Mouse (Mus musculus): ENCODE results near the gene Gm3625. TPM values are rescaled to one million over a fixed set of nuclear protein-coding genes. Genes with fewer than 3 reads are reported as not detected.
"Not testable (repeated sequence)": the region's sequence is repeated elsewhere in the genome, so short reads cannot be mapped to it uniquely, and the experiment has no call there.

The Gm3625 gene
- polyA plus RNA-seq, 1 experiment, result not detected

- Histone ChIP-seq H3K27me3 (ENCODE audit: control insufficient read depth, insufficient read depth, low read length) (no peaks in the 10 kb centered on the region), H3K36me3 (ENCODE audit: control insufficient read depth, insufficient read depth, low read length) (no peaks in the 10 kb centered on the region), H3K27ac (ENCODE audit: insufficient read depth, low read depth, low read length) (no peak overlapping the region), H3K4me3 (ENCODE audit: low read depth, low read length) (no peak overlapping the region), H3K4me1 (ENCODE audit: control insufficient read depth, insufficient read depth, insufficient read length, low read length) (no peaks in the 10 kb centered on the region)
- no peak for TF ChIP-seq POLR2A (IDR thresholded peaks at IDR 0.05; ENCODE audit: low read depth, low read length)
- no peak for TF ChIP-seq CTCF (IDR thresholded peaks at IDR 0.05; ENCODE audit: extremely low read depth, insufficient read length, insufficient replicate concordance, low read depth, low read length)
- 84% methylated on average over 3 of the region's 3 CpGs for WGBS
These were observed 35.3 kb downstream of the Gm3625 start for GRCm38 (mm10) chr12:4557436-4557835.

GRCm38 (mm10) chr12:4556891-4557290 is 35.8 kb downstream of the Gm3625 start:
- Histone ChIP-seq H3K27me3 (ENCODE audit: control insufficient read depth, insufficient read depth, low read length) (no peaks in the 10 kb centered on the region), H3K4me1 (ENCODE audit: control insufficient read depth, insufficient read depth, insufficient read length, low read length) (peaks cover 2% of the 10 kb centered on the region; the same call in 1 of the 2 replicates), H3K27ac (ENCODE audit: insufficient read depth, low read depth, low read length) (no peak overlapping the region), H3K4me3 (ENCODE audit: low read depth, low read length) (no peak overlapping the region), H3K36me3 (ENCODE audit: control insufficient read depth, insufficient read depth, low read length) (no peaks in the 10 kb centered on the region)
- 62% methylated on average over 9 of the region's 9 CpGs for WGBS
- no peak for TF ChIP-seq CTCF (IDR thresholded peaks at IDR 0.05; ENCODE audit: extremely low read depth, insufficient read length, insufficient replicate concordance, low read depth, low read length)
- TF ChIP-seq POLR2A (IDR thresholded peaks at IDR 0.05; ENCODE audit: low read depth, low read length), result no peak

DNA sequence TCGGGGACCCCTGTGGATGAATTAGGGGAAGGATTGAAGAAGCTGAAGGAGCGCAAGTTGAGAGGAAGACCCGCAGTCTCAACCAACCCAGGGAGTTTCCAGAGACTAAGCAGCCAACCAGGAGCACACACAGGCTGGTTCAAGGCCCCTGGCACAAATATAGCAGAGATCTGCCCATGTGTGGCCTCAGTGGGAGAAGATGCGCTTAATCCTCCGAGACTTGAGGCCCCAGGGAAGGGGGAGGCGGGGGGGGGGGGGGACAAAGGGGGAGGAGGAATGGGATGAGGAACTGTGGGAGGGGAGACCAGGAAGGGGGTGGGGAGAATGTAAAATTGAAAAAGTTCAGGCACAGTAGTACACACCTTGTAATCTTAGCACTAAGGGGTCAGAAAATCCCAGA is 37.3 kb downstream of the Gm3625 start:
- 88% methylated on average over 6 of the region's 6 CpGs for WGBS
- Histone ChIP-seq H3K36me3 (ENCODE audit: control insufficient read depth, insufficient read depth, low read length) (no peaks in the 10 kb centered on the region), H3K27ac (ENCODE audit: insufficient read depth, low read depth, low read length) (no peak overlapping the region), H3K27me3 (ENCODE audit: control insufficient read depth, insufficient read depth, low read length) (no peaks in the 10 kb centered on the region), H3K4me1 (ENCODE audit: control insufficient read depth, insufficient read depth, insufficient read length, low read length) (peaks cover 3% of the 10 kb centered on the region; the same call in 1 of the 2 replicates), H3K4me3 (ENCODE audit: low read depth, low read length) (no peak overlapping the region)
- no peak for TF ChIP-seq POLR2A (IDR thresholded peaks at IDR 0.05; ENCODE audit: low read depth, low read length)
- TF ChIP-seq CTCF (IDR thresholded peaks at IDR 0.05; ENCODE audit: extremely low read depth, insufficient read length, insufficient replicate concordance, low read depth, low read length), result no peak

- H3K36me3 ChIP-seq (ENCODE audit: control insufficient read depth, insufficient read depth, low read length); H3K4me3 ChIP-seq (ENCODE audit: low read depth, low read length); H3K4me1 ChIP-seq (ENCODE audit: control insufficient read depth, insufficient read depth, insufficient read length, low read length); H3K27me3 ChIP-seq (ENCODE audit: control insufficient read depth, insufficient read depth, low read length); H3K27ac ChIP-seq (ENCODE audit: insufficient read depth, low read depth, low read length): not testable (repeated sequence)
- 77% methylated on average over 3 of the region's 3 CpGs for WGBS
These were observed 39.0 kb downstream of the Gm3625 start for GRCm38 (mm10) chr12:4553704-4554103.

DNA sequence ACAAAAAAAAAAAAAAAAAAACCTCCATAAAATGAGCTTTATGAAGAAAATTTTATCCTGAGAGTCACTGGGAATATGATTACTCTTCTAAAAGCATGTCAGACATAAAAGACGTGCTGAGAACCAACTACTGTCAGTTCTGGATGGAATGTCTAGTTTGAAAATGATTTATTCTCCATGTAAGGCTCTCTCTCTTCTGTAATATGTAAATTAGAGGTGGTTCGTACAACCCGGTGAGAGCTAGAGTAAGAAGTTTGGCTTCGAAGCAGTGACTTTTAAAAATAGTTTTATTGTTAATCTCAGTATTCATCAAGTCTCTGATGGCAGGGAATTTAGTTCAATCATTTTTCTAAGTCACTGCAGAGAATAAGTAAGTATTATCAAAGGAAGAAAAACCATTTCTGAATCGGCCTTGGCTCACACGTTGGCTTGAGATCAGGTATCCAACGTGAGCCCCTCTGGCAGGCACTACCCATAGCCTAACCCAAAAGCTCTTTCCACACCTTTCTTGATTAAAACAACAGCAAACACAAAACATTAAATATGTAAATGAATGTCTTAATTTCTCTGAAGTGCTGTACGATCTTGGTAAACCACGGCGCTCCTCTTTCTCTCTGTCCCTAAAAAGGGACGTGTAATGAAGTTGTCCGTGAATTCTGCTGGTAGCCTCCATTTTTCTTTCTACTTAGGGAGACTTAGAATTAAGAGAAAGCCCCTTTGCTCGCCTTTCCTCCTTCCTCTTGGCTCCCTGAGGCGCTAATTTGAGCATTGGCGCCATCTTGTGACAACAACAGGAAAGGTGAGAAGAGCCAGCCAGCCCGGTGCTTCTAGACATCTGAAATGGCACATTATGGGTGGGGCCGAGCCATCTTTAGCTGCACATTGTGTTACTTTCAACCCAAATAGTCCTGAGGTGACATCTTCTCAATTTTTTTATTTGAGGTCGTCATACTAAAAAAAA is 44.4 kb downstream of the Gm3625 start:
- Histone ChIP-seq H3K4me3 (ENCODE audit: low read depth, low read length) (no peak overlapping the region), H3K27ac (ENCODE audit: insufficient read depth, low read depth, low read length) (no peak overlapping the region), H3K4me1 (ENCODE audit: control insufficient read depth, insufficient read depth, insufficient read length, low read length) (peaks cover 3% of the 10 kb centered on the region; the same call in 1 of the 2 replicates), H3K36me3 (ENCODE audit: control insufficient read depth, insufficient read depth, low read length) (no peaks in the 10 kb centered on the region), H3K27me3 (ENCODE audit: control insufficient read depth, insufficient read depth, low read length) (no peaks in the 10 kb centered on the region)
- no peak for TF ChIP-seq POLR2A (IDR thresholded peaks at IDR 0.05; ENCODE audit: low read depth, low read length)
- TF ChIP-seq CTCF (IDR thresholded peaks at IDR 0.05; ENCODE audit: extremely low read depth, insufficient read length, insufficient replicate concordance, low read depth, low read length), result peak; percentile 81; the same call in 1 of the 2 replicates
- WGBS, result 23% methylated on average over 18 of the region's 18 CpGs

- no peak for TF ChIP-seq POLR2A (IDR thresholded peaks at IDR 0.05; ENCODE audit: low read depth, low read length)
- H3K36me3 ChIP-seq (ENCODE audit: control insufficient read depth, insufficient read depth, low read length), result no peaks in the 10 kb centered on the region
- no peak overlapping the region for H3K27ac ChIP-seq (ENCODE audit: insufficient read depth, low read depth, low read length)
- no peaks in the 10 kb centered on the region for H3K27me3 ChIP-seq (ENCODE audit: control insufficient read depth, insufficient read depth, low read length)
- H3K4me3 ChIP-seq (ENCODE audit: low read depth, low read length), result no peak overlapping the region
- 80% methylated on average over 14 of the region's 14 CpGs for WGBS
- peaks cover 3% of the 10 kb centered on the region; the same call in 1 of the 2 replicates for H3K4me1 ChIP-seq (ENCODE audit: control insufficient read depth, insufficient read depth, insufficient read length, low read length)
These were observed 45.2 kb downstream of the Gm3625 start for GRCm38 (mm10) chr12:4547557-4547956.

DNA sequence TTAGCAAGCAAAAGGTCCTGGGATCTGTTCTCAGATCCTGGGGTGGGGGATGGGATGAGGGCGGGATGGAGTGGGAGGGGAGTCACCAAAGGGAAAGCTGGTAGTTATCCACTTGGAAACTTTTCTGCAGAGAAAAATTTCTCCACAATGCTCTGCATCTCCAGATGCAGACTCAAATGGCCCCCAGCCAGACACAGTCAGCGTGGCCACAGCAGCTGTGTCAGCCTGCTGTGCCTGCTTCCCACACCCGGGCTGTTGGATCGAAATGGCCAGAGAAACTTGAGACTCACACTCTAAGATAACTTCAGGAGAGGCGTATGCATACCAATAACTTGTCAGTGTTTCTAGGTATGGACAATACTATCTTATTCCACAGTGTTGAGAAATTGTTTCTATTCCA is 46.2 kb downstream of the Gm3625 start:
- TF ChIP-seq CTCF (IDR thresholded peaks at IDR 0.05; ENCODE audit: extremely low read depth, insufficient read length, insufficient replicate concordance, low read depth, low read length), result no peak
- no peak for TF ChIP-seq POLR2A (IDR thresholded peaks at IDR 0.05; ENCODE audit: low read depth, low read length)
- no peak overlapping the region for H3K27ac ChIP-seq (ENCODE audit: insufficient read depth, low read depth, low read length)
- 73% methylated on average over 5 of the region's 5 CpGs for WGBS

More for the DNA sequence above, 46.2 kb downstream of the Gm3625 start:
- H3K4me1 ChIP-seq (ENCODE audit: control insufficient read depth, insufficient read depth, insufficient read length, low read length), result no peaks in the 10 kb centered on the region
- H3K4me3 ChIP-seq (ENCODE audit: low read depth, low read length), result no peak overlapping the region
- no peaks in the 10 kb centered on the region for H3K27me3 ChIP-seq (ENCODE audit: control insufficient read depth, insufficient read depth, low read length)
- H3K36me3 ChIP-seq (ENCODE audit: control insufficient read depth, insufficient read depth, low read length), result no peaks in the 10 kb centered on the region

Data from small intestine, adult 2 months (tissue).